Mouse (Mus musculus): ENCODE measurements around the gene Arid3b. TPM values are rescaled to one million over a fixed set of nuclear protein-coding genes. Genes with fewer than 3 reads are reported as not detected.

Arid3b gene
- total and polyA plus RNA-seq, 3 experiments = 16.7 to 105 (median 33.4) TPM

DNA sequence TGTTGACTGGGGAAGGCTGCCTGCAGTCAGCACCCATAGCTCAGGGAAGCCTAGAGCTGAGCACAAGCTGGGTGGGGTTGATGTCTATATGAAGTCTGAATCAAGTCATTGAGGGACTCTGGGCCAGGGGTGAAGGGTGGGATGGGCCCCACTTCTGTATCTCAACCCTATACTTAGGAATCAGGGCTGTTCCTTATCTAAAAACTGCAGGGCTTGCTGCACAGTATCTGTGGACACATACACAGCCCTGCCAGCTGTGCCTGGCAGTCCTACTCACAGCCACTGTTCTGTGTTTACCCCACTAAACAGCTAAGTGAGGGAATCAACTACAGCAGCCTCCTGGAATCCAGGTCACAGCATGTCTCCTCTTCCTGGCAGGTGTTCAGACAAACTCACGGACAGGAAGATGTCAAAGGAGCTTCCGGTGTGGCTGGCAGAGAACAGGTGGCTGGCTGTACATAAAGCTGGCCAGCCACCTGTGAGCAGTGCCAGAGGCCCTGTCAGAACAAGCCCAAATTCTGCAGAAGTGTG lies 67.0 kb downstream of the Arid3b start (continued):
- TF ChIP-seq CTCF (conservative IDR thresholded peaks at IDR 0.05 in 1 of 2, IDR thresholded peaks at IDR 0.05 in 1 of 2; ENCODE audit: low read depth in 2 of 2, low read length in 2 of 2) (no peak), GABPA (IDR thresholded peaks at IDR 0.05; ENCODE audit: insufficient replicate concordance, low read depth, low read length) (no peak), NELFE (IDR thresholded peaks at IDR 0.05; ENCODE audit: low read depth, low read length) (0 out of 2 replicates have a peak, but pooled peaks have one; percentile 29), ETS1 (conservative IDR thresholded peaks at IDR 0.05; ENCODE audit: low read depth, low read length) (peak; percentile 45; the same call in 1 of the 2 replicates), EP300 (IDR thresholded peaks at IDR 0.05; ENCODE audit: low read length) (peak; percentile 51), IRF4 (IDR thresholded peaks at IDR 0.05; ENCODE audit: low read depth, low read length) (0 out of 2 replicates have a peak, but pooled peaks have one; percentile 21), MXI1 (IDR thresholded peaks at IDR 0.05; ENCODE audit: low read depth, low read length) (peak; percentile 36; the same call in 1 of the 2 replicates), ZNF384 (IDR thresholded peaks at IDR 0.05; ENCODE audit: low read depth, low read length) (no peak)

GRCm38 (mm10) chr9:57767231-57767630 lies 69.4 kb downstream of the Arid3b start:
- Histone ChIP-seq H3K27ac (ENCODE audit: insufficient read depth, low read depth) (no peak overlapping the region), H3K4me3 (replicated peaks in 1 of 3; ENCODE audit: low read depth in 2 of 3, low read length in 2 of 3, poor library complexity in 1 of 3) (no peak overlapping the region), H3K9ac (ENCODE audit: insufficient read depth, low read depth) (no peak overlapping the region), H3K4me1 (ENCODE audit: control insufficient read depth in 1 of 2, insufficient read depth in 2 of 2) (peaks cover 17 to 52% of the 10 kb centered on the region in 2 experiments), H3K27me3 (replicated peaks) (peaks cover 14% of the 10 kb centered on the region), H3K4me2 (ENCODE audit: insufficient read depth, low read depth, poor library complexity, severe bottlenecking) (no peak overlapping the region), H3K36me3 (replicated peaks in 1 of 2; ENCODE audit: control insufficient read depth in 1 of 2, insufficient read depth in 1 of 2, low read length in 1 of 2) (no peaks in the 10 kb centered on the region), H3K9me3 (replicated peaks; ENCODE audit: low read length) (no peaks in the 10 kb centered on the region), H3K79me2 (replicated peaks; ENCODE audit: control insufficient read depth, extremely low read depth, insufficient read depth, poor library complexity, severe bottlenecking) (peaks cover 26% of the 10 kb centered on the region)
- in situ Hi-C loops (cut with MboI; ENCODE audit: low pct_ligation_motif_present, low pct_unique_long_range_greater_than_20kb, low sequenced_read_pairs) = no loop called here
- TF ChIP-seq TBP (conservative IDR thresholded peaks at IDR 0.05; ENCODE audit: low read depth, low read length) (no peak), EP300 (IDR thresholded peaks at IDR 0.05; ENCODE audit: low read length) (no peak), MAZ (IDR thresholded peaks at IDR 0.05; ENCODE audit: low read depth, low read length) (no peak), SMC3 (IDR thresholded peaks at IDR 0.05; ENCODE audit: low read depth, low read length) (no peak), PAX5 (IDR thresholded peaks at IDR 0.05; ENCODE audit: low read length) (no peak)
- no peak for DNase-seq (ENCODE audit: extremely low read depth)
- dilution Hi-C loops (cut with MboI; ENCODE audit: extremely low pct_ligation_motif_present, extremely low pct_unique_long_range_greater_than_20kb, low sequenced_read_pairs) = no loop called here

DNA sequence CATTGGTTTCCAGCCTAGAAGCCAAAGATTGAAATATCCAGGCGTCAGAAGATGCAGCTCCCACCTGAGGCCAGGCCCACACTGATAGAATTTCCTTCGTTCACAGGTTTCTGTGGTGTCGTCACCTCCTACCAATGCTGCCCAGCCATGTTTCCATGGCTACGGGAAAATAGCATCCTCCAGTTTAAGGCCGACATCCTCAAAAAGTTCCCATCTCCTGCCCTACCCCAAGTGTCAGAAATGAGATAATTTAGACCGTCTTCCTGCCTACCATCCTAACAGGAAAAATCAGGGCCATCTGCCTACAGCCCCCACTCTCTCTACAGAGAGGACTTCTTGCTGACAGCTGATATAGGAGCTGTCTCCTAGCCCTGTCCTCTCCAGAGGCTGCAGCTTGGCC lies 70.2 kb downstream of the Arid3b start:
- Histone ChIP-seq H3K9me3 (replicated peaks; ENCODE audit: low read length) (no peaks in the 10 kb centered on the region), H3K4me3 (replicated peaks in 1 of 3; ENCODE audit: low read depth in 2 of 3, low read length in 2 of 3, poor library complexity in 1 of 3) (peak overlapping the region in 1 of 3 experiments; percentile 85), H3K4me1 (ENCODE audit: control insufficient read depth in 1 of 2, insufficient read depth in 2 of 2) (peaks cover 17 to 60% of the 10 kb centered on the region in 2 experiments), H3K4me2 (ENCODE audit: insufficient read depth, low read depth, poor library complexity, severe bottlenecking) (peak overlapping the region; percentile 83; the same call in 1 of the 2 replicates), H3K9ac (ENCODE audit: insufficient read depth, low read depth) (peak overlapping the region; percentile 84; the same call in 1 of the 2 replicates), H3K27ac (ENCODE audit: insufficient read depth, low read depth) (no peak overlapping the region), H3K36me3 (replicated peaks in 1 of 2; ENCODE audit: control insufficient read depth in 1 of 2, insufficient read depth in 1 of 2, low read length in 1 of 2) (peaks cover 3 to 6% of the 10 kb centered on the region in 2 experiments), H3K79me2 (replicated peaks; ENCODE audit: control insufficient read depth, extremely low read depth, insufficient read depth, poor library complexity, severe bottlenecking) (peaks cover 34% of the 10 kb centered on the region), H3K27me3 (replicated peaks) (peaks cover 14% of the 10 kb centered on the region)
- dilution Hi-C loops (cut with MboI; ENCODE audit: extremely low pct_ligation_motif_present, extremely low pct_unique_long_range_greater_than_20kb, low sequenced_read_pairs) = no loop called here
- in situ Hi-C loops (cut with MboI; ENCODE audit: low pct_ligation_motif_present, low pct_unique_long_range_greater_than_20kb, low sequenced_read_pairs) = no loop called here
- TF ChIP-seq NRF1 (IDR thresholded peaks at IDR 0.05; ENCODE audit: low read depth, low read length) (no peak), TBP (conservative IDR thresholded peaks at IDR 0.05; ENCODE audit: low read depth, low read length) (no peak), ZKSCAN1 (IDR thresholded peaks at IDR 0.05; ENCODE audit: borderline replicate concordance, low read depth, low read length) (no peak), CHD2 (IDR thresholded peaks at IDR 0.05; ENCODE audit: low read length) (no peak), JUND (conservative IDR thresholded peaks at IDR 0.05; ENCODE audit: low read depth, low read length) (no peak), E2F4 (IDR thresholded peaks at IDR 0.05; ENCODE audit: insufficient replicate concordance, low read depth, low read length) (no peak), RCOR1 (conservative IDR thresholded peaks at IDR 0.05; ENCODE audit: low read depth, low read length) (no peak), TCF12 (IDR thresholded peaks at IDR 0.05; ENCODE audit: low read depth, low read length) (no peak), HCFC1 (IDR thresholded peaks at IDR 0.05; ENCODE audit: low read depth, low read length) (no peak), ZNF384 (IDR thresholded peaks at IDR 0.05; ENCODE audit: low read depth, low read length) (no peak), RAD21 (IDR thresholded peaks at IDR 0.05; ENCODE audit: low read depth, low read length) (no peak), GABPA (IDR thresholded peaks at IDR 0.05; ENCODE audit: insufficient replicate concordance, low read depth, low read length) (no peak), POLR2A (IDR thresholded peaks at IDR 0.05; ENCODE audit: low read depth, low read length) (no peak), ZMIZ1 (IDR thresholded peaks at IDR 0.05; ENCODE audit: low read depth, low read length) (no peak), MAX (IDR thresholded peaks at IDR 0.05; ENCODE audit: low read length) (no peak), MAZ (IDR thresholded peaks at IDR 0.05; ENCODE audit: low read depth, low read length) (no peak), KAT2A (IDR thresholded peaks at IDR 0.05; ENCODE audit: insufficient replicate concordance, low read length) (no peak), PAX5 (IDR thresholded peaks at IDR 0.05; ENCODE audit: low read length) (no peak), USF2 (conservative IDR thresholded peaks at IDR 0.05; ENCODE audit: low read depth, low read length) (no peak)
- no peak for DNase-seq (ENCODE audit: extremely low read depth)
